Mouse (Mus musculus): ENCODE measurements at regions not wholly inside any gene's neighbourhood (a gene's known extent, or its start where the extent isn't known, plus 50 kb on each side); places are given as distances from the start of the nearest gene placed in this dataset.

DNA sequence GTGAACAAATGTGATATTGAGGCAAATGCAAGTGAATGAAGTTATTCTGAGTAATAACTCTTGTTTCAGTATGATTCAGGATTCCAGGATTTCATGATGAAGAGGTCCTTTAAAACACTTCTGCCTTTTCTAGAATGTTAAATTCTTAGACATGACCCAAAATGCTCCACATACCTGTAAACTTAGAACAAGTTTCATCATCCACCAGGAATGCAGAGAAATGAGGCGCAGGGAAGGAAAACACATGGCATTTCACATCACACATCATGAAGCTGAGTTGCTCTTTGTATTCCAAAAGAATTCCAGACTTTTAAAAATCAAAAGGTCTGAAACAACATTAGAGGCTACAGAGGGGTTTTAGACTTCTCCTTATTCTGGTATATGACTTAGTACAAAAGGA lies 574.8 kb downstream of the Rfpl4b start:
- TF ChIP-seq CTCF (IDR thresholded peaks at IDR 0.05; ENCODE audit: low read depth) (no peak), EP300 (IDR thresholded peaks at IDR 0.05; ENCODE audit: low read depth) (no peak)
